Mouse (Mus musculus): ENCODE measurements around the gene Wdr31.

- TF ChIP-seq CTCF (IDR thresholded peaks at IDR 0.05) (no peak), EP300 (IDR thresholded peaks at IDR 0.05) (no peak)
Measured at GRCm38 (mm10) chr4:62503374-62503970, 32.8 kb upstream of the Wdr31 start, which contains the start of gene Hdhd3.

Measured in lung, postnatal 0 days (tissue).